Mouse (Mus musculus) adrenal gland, postnatal 10 days (tissue): ENCODE data around the gene Snn. TPM values are rescaled to one million over a fixed set of nuclear protein-coding genes. Genes with fewer than 3 reads are reported as not detected.
A peak's percentile ranks its signal among the peaks of the same experiment; 100 is the strongest.
"Not testable (repeated sequence)": the region's sequence is repeated elsewhere in the genome, so short reads cannot be mapped to it uniquely, and the experiment has no call there.

Source experiments
- DNase-seq: peaks from one replicate; pipeline ENCODE4 v3.0.0; 2021; ENCODE audit warnings: mixed read lengths
- long read RNA-seq, 2 experiments: library from polyadenylated mRNA; stranded (forward); transcript quantifications; one replicate each; pipeline ENCODE4 v2.0.0; 2021
- total RNA-seq, 2 experiments: library from RNA; stranded (reverse); gene quantifications; 2 replicates each; pipeline ENCODE4 v1.2.3; 2021

Gene Snn
- total RNA-seq = 10 to 100 TPM; 23.2 to 27.3 TPM
- long read RNA-seq, experiment 1, transcript Snn-201 (2 exons, 2,872 nt) = major isoform, 6 of 14 reads
- long read RNA-seq, experiment 1, partial matches to known transcripts = 0 of 14 reads
- long read RNA-seq, experiment 1, other reads (novel, unspliced or antisense) = 8 of 14 reads
- long read RNA-seq, experiment 2, transcript Snn-201 (2 exons, 2,872 nt) = major isoform, 15 of 19 reads
- long read RNA-seq, experiment 2, partial matches to known transcripts = 0 of 19 reads
- long read RNA-seq, experiment 2, other reads (novel, unspliced or antisense) = 4 of 19 reads

- DNase-seq = no peak
These were observed at the start of gene Snn for GRCm38 (mm10) chr16:11060645-11061044. Snn (plus strand) TSS chr16:11060945.

- DNase-seq = no peak
These were observed 49.5 kb upstream of the Snn start for GRCm38 (mm10) chr16:11011206-11011605.

GRCm38 (mm10) chr16:11011939-11012338, 48.8 kb upstream of the Snn start:
- no peak for DNase-seq

GRCm38 (mm10) chr16:11012571-11013463, 47.9 kb upstream of the Snn start:
- peak; percentile 76 for DNase-seq

- DNase-seq = not testable (repeated sequence)
These were observed 47.1 kb upstream of the Snn start for GRCm38 (mm10) chr16:11013464-11014147.

- DNase-seq = no peak
These were observed 46.3 kb upstream of the Snn start for GRCm38 (mm10) chr16:11014407-11014806.

GRCm38 (mm10) chr16:11016353-11016752, 44.4 kb upstream of the Snn start:
- DNase-seq = no peak

- no peak for DNase-seq
These were observed 42.7 kb upstream of the Snn start for GRCm38 (mm10) chr16:11017807-11018595.

- DNase-seq = no peak
These were observed 39.2 kb upstream of the Snn start for GRCm38 (mm10) chr16:11021403-11022112.

- DNase-seq = no peak
These were observed 38.6 kb upstream of the Snn start for GRCm38 (mm10) chr16:11022113-11022489.

- DNase-seq = no peak
These were observed 37.1 kb upstream of the Snn start for GRCm38 (mm10) chr16:11023618-11024017.

- DNase-seq = no peak
These were observed 35.9 kb upstream of the Snn start for GRCm38 (mm10) chr16:11024841-11025240.

- no peak for DNase-seq
These were observed 32.5 kb upstream of the Snn start for GRCm38 (mm10) chr16:11028206-11028605.

- DNase-seq = no peak
These were observed 29.9 kb upstream of the Snn start for GRCm38 (mm10) chr16:11030844-11031243.

- DNase-seq = no peak
These were observed 29.4 kb upstream of the Snn start for GRCm38 (mm10) chr16:11031320-11031719.

- DNase-seq = peak; percentile 90
These were observed 26.4 kb upstream of the Snn start for GRCm38 (mm10) chr16:11034193-11034803.

GRCm38 (mm10) chr16:11035273-11035672, 25.5 kb upstream of the Snn start:
- DNase-seq = no peak

GRCm38 (mm10) chr16:11035790-11036431, 24.8 kb upstream of the Snn start:
- peak; percentile 82 for DNase-seq

GRCm38 (mm10) chr16:11040603-11041002, 20.1 kb upstream of the Snn start:
- no peak for DNase-seq

- DNase-seq = no peak
These were observed 17.5 kb upstream of the Snn start for GRCm38 (mm10) chr16:11043239-11043638.
